Mouse (Mus musculus): Measurements from ENCODE around the gene Gm5244. TPM values are rescaled to one million over a fixed set of nuclear protein-coding genes. Genes with fewer than 3 reads are reported as not detected.

Gm5244 gene
- polyA plus RNA-seq, 1 experiment from 2014 or later, result not detected

- no peak for DNase-seq
- no peaks in the 10 kb centered on the region for H3K9me3 ChIP-seq (ENCODE audit: low read length)
- TF ChIP-seq EP300 (IDR thresholded peaks at IDR 0.05; ENCODE audit: low read depth), result no peak
- no peak for TF ChIP-seq CTCF (IDR thresholded peaks at IDR 0.05; ENCODE audit: low read depth)
- no peaks in the 10 kb centered on the region for H3K27me3 ChIP-seq (ENCODE audit: insufficient read depth, low read length)
- H3K27ac ChIP-seq (ENCODE audit: low read depth), result no peak within 1 kb of the TSS
- 62% methylated on average over 2 of the region's 2 CpGs for WGBS (ENCODE audit: insufficient replicate concordance)
- no peak for ATAC-seq
- H3K9ac ChIP-seq (replicated peaks), result no peak within 1 kb of the TSS
- H3K4me1 ChIP-seq (ENCODE audit: insufficient read depth), result no peaks in the 10 kb centered on the region
- H3K36me3 ChIP-seq (replicated peaks; ENCODE audit: insufficient read depth, low read length), result no peaks in the 10 kb centered on the region
- no peak within 1 kb of the TSS for H3K4me3 ChIP-seq (ENCODE audit: low read depth, low read length)
- no peak within 1 kb of the TSS for H3K4me2 ChIP-seq (ENCODE audit: low read depth, low read length)
Measured at GRCm38 (mm10) chr19:12883555-12883954, 37.1 kb downstream of the Gm5244 start, which contains the start of gene Olfr1445. Olfr1445 (plus strand) TSS chr19:12883855.

GRCm38 (mm10) chr19:12893424-12893823 lies 46.9 kb downstream of the Gm5244 start, which contains the start of gene Olfr1446:
Olfr1446 (minus strand) TSS chr19:12893524.
- 75% methylated on average over 1 of the region's 1 CpGs for WGBS (ENCODE audit: insufficient replicate concordance)
- H3K9me3 ChIP-seq (ENCODE audit: low read length), result no peaks in the 10 kb centered on the region
- no peak within 1 kb of the TSS for H3K9ac ChIP-seq (replicated peaks)
- H3K4me2 ChIP-seq (ENCODE audit: low read depth, low read length), result no peak within 1 kb of the TSS
- H3K4me3 ChIP-seq (ENCODE audit: low read depth, low read length), result no peak within 1 kb of the TSS
- no peaks in the 10 kb centered on the region for H3K27me3 ChIP-seq (ENCODE audit: insufficient read depth, low read length)
- ATAC-seq, result no peak
- H3K27ac ChIP-seq (ENCODE audit: low read depth), result no peak within 1 kb of the TSS
- TF ChIP-seq EP300 (IDR thresholded peaks at IDR 0.05; ENCODE audit: low read depth) (no peak), CTCF (IDR thresholded peaks at IDR 0.05; ENCODE audit: low read depth) (no peak)
- no peaks in the 10 kb centered on the region for H3K4me1 ChIP-seq (ENCODE audit: insufficient read depth)
- DNase-seq, result no peak
- no peaks in the 10 kb centered on the region for H3K36me3 ChIP-seq (replicated peaks; ENCODE audit: insufficient read depth, low read length)

Other genes with a start within 250 kb of the Gm5244 start
- 248 and 262 TPM in 2 replicates for gene Gm4952, start 246.7 kb upstream of the Gm5244 start, polyA plus RNA-seq (2015; fragmentation: Nextera tagmentation; extraction: Ambion mirVana)
- 6.0 and 6.5 TPM in 2 replicates for gene Glyat, start 213.4 kb upstream of the Gm5244 start, polyA plus RNA-seq (2015; fragmentation: Nextera tagmentation; extraction: Ambion mirVana)
- not detected in 2 replicates for gene Olfr1442, start 176.2 kb upstream of the Gm5244 start, polyA plus RNA-seq (2015; fragmentation: Nextera tagmentation; extraction: Ambion mirVana)
- gene Olfr1443, start 168.6 kb upstream of the Gm5244 start, polyA plus RNA-seq (2015; fragmentation: Nextera tagmentation; extraction: Ambion mirVana), result not detected in 2 replicates
- gene Keg1, start 150.9 kb upstream of the Gm5244 start, polyA plus RNA-seq (2015; fragmentation: Nextera tagmentation; extraction: Ambion mirVana), result 16.3 and 20.3 TPM in 2 replicates
- 0.23 and 0.52 TPM in 2 replicates for gene Cntf, start 81.0 kb upstream of the Gm5244 start, polyA plus RNA-seq (2015; fragmentation: Nextera tagmentation; extraction: Ambion mirVana)
- 6.7 and 7.0 TPM in 2 replicates for gene Zfp91, start 50.6 kb upstream of the Gm5244 start, polyA plus RNA-seq (2015; fragmentation: Nextera tagmentation; extraction: Ambion mirVana)
- gene Lpxn, start 50.5 kb upstream of the Gm5244 start, polyA plus RNA-seq (2015; fragmentation: Nextera tagmentation; extraction: Ambion mirVana), result 3.1 and 4.1 TPM in 2 replicates
- not detected in 2 replicates for gene Olfr1444, start 10.6 kb downstream of the Gm5244 start, polyA plus RNA-seq (2015; fragmentation: Nextera tagmentation; extraction: Ambion mirVana)
- gene Olfr1445, start 37.2 kb downstream of the Gm5244 start, polyA plus RNA-seq (2015; fragmentation: Nextera tagmentation; extraction: Ambion mirVana), result not detected in 2 replicates
- not detected in 2 replicates for gene Olfr1446, start 46.8 kb downstream of the Gm5244 start, polyA plus RNA-seq (2015; fragmentation: Nextera tagmentation; extraction: Ambion mirVana)
- gene Olfr1447, start 57.1 kb downstream of the Gm5244 start, polyA plus RNA-seq (2015; fragmentation: Nextera tagmentation; extraction: Ambion mirVana), result not detected in 2 replicates
- not detected in 2 replicates for gene Olfr1448, start 77.7 kb downstream of the Gm5244 start, polyA plus RNA-seq (2015; fragmentation: Nextera tagmentation; extraction: Ambion mirVana)
- gene Olfr1449, start 84.2 kb downstream of the Gm5244 start, polyA plus RNA-seq (2015; fragmentation: Nextera tagmentation; extraction: Ambion mirVana), result not detected in 2 replicates
- not detected in 2 replicates for gene Olfr1450, start 103.6 kb downstream of the Gm5244 start, polyA plus RNA-seq (2015; fragmentation: Nextera tagmentation; extraction: Ambion mirVana)
- not detected in 2 replicates for gene Olfr1451, start 148.3 kb downstream of the Gm5244 start, polyA plus RNA-seq (2015; fragmentation: Nextera tagmentation; extraction: Ambion mirVana)
- gene Olfr1453, start 181.6 kb downstream of the Gm5244 start, polyA plus RNA-seq (2015; fragmentation: Nextera tagmentation; extraction: Ambion mirVana), result not detected in 2 replicates
- not detected in 2 replicates for gene Olfr1454, start 213.9 kb downstream of the Gm5244 start, polyA plus RNA-seq (2015; fragmentation: Nextera tagmentation; extraction: Ambion mirVana)